Mouse (Mus musculus) heart, adult 2 months (tissue): ENCODE results near the gene Frmd5. TPM values are rescaled to one million over a fixed set of nuclear protein-coding genes. Genes with fewer than 3 reads are reported as not detected.

Experiments used
- DNase-seq, 2 experiments: peaks; one replicate each; pipeline ENCODE4 v3.0.0; 2021
- H3K27ac ChIP-seq: fragments of 200-600 bp; 2 replicates; pipeline ENCODE4 v1.8.1; 2022
- H3K27me3 ChIP-seq: fragments of 200-500 bp; 2 replicates; pipeline ENCODE4 v1.6.1; 2012; ENCODE audit warnings: mild to moderate bottlenecking, low read length, inconsistent platforms, mixed read lengths; ENCODE audit not compliant: control insufficient read depth, insufficient read depth
- H3K36me3 ChIP-seq: fragments of 200-500 bp; 2 replicates; pipeline ENCODE4 v1.6.1; 2012; ENCODE audit warnings: low read length, inconsistent platforms; ENCODE audit not compliant: control insufficient read depth, insufficient read depth
- H3K4me1 ChIP-seq: fragments of 200-500 bp; 2 replicates; pipeline ENCODE4 v1.6.1; 2011; ENCODE audit warnings: low read length; ENCODE audit not compliant: control insufficient read depth, insufficient read depth
- H3K4me3 ChIP-seq: fragments of 200-600 bp; 2 replicates; pipeline ENCODE4 v1.8.1; 2022
- H3K79me2 ChIP-seq: fragments of 200-500 bp; replicated peaks from 2 replicates; pipeline ENCODE4 v1.6.1; 2012; ENCODE audit warnings: mild to moderate bottlenecking, inconsistent platforms, low read length, moderate library complexity, mixed read lengths; ENCODE audit not compliant: control insufficient read depth, insufficient read depth
- H3K9ac ChIP-seq: fragments of 200-500 bp; 2 replicates; pipeline ENCODE4 v1.6.1; 2012; ENCODE audit warnings: low read depth, mild to moderate bottlenecking, control low read depth, inconsistent platforms, low read length, mixed read lengths
- CTCF ChIP-seq: fragments of 200-600 bp; IDR thresholded peaks from 2 replicates; pipeline ENCODE4 v1.8.1; 2022; ENCODE audit warnings: antibody characterized with exemption, mild to moderate bottlenecking, moderate library complexity
- EP300 ChIP-seq: fragments of 200-500 bp; IDR thresholded peaks from 2 replicates; pipeline ENCODE4 v1.6.1; 2011; ENCODE audit warnings: low read depth, low read length, control low read depth; ENCODE audit not compliant: insufficient read depth
- POLR2A ChIP-seq: fragments of 200-500 bp; IDR thresholded peaks from 2 replicates; pipeline ENCODE4 v1.6.1; 2011; ENCODE audit warnings: mild to moderate bottlenecking, low read depth, low read length, control low read depth; ENCODE audit not compliant: insufficient read depth
- WGBS: fragments of 180-500 bp; shearing (Covaris S2); methylation state at CpG from one replicate; pipeline ENCODE4 v1.1.7; 2018; 5-methylcytosine and 5-hydroxymethylcytosine counted together
- intact Hi-C: fragments of 180-260 bp; cut with DNase I; formaldehyde crosslinking; loops from one replicate; pipeline ENCODE4 v1.15.1; 2025
- polyA plus RNA-seq: library from polyadenylated mRNA; depleted of rRNA; stranded (reverse); fragments of >200 nt; gene quantifications from 2 replicates; pipeline ENCODE4 v1.2.3, GENCODE M21; 2012
- total RNA-seq, 2 experiments: library from RNA; stranded (reverse); gene quantifications; 2 replicates each; pipeline ENCODE4 v1.2.3; 2021

Gene Frmd5
- total and polyA plus RNA-seq, 3 experiments, result 124 to 245 (median 197) TPM

- intact Hi-C loops, result no loop called here
- H3K9ac ChIP-seq, result no peak overlapping the region
- peak in 1 of 2 experiments; percentile 9 for DNase-seq
- H3K79me2 ChIP-seq, result no peaks in the 10 kb centered on the region
- no peaks in the 10 kb centered on the region for H3K27me3 ChIP-seq
- 64% methylated on average over 13 of the region's 13 CpGs for WGBS
- no peak for TF ChIP-seq POLR2A
- no peak for TF ChIP-seq EP300
- no peak for TF ChIP-seq CTCF
- no peaks in the 10 kb centered on the region for H3K4me1 ChIP-seq
- no peaks in the 10 kb centered on the region for H3K36me3 ChIP-seq
- H3K27ac ChIP-seq, result peak overlapping the region; percentile 3; the same call in 1 of the 2 replicates
- H3K4me3 ChIP-seq, result no peak overlapping the region
Observed at GRCm38 (mm10) chr2:121621262-121622163, 185.4 kb downstream of the Frmd5 start.

GRCm38 (mm10) chr2:121620582-121621261 lies 186.2 kb downstream of the Frmd5 start:
- intact Hi-C loops, result no loop called here
- TF ChIP-seq EP300 (no peak), POLR2A (no peak), CTCF (no peak)
- Histone ChIP-seq H3K36me3 (no peaks in the 10 kb centered on the region), H3K4me1 (no peaks in the 10 kb centered on the region), H3K9ac (no peak overlapping the region), H3K27ac (no peak overlapping the region), H3K4me3 (no peak overlapping the region), H3K79me2 (no peaks in the 10 kb centered on the region), H3K27me3 (no peaks in the 10 kb centered on the region)
- 96% methylated on average over 7 of the region's 7 CpGs for WGBS
- DNase-seq, result no peak

GRCm38 (mm10) chr2:121615199-121615559 lies 191.7 kb downstream of the Frmd5 start:
- intact Hi-C loops, result no loop called here
- H3K79me2 ChIP-seq, result no peaks in the 10 kb centered on the region
- no peak for DNase-seq
- no peak for TF ChIP-seq POLR2A
- no peak for TF ChIP-seq CTCF
- no peak for TF ChIP-seq EP300
- no peaks in the 10 kb centered on the region; the same call in 1 of the 2 replicates for H3K4me1 ChIP-seq
- H3K36me3 ChIP-seq, result no peaks in the 10 kb centered on the region
- H3K4me3 ChIP-seq, result no peak overlapping the region
- WGBS, result 75% methylated on average over 7 of the region's 7 CpGs
- H3K9ac ChIP-seq, result no peak overlapping the region
- no peak overlapping the region for H3K27ac ChIP-seq
- no peaks in the 10 kb centered on the region for H3K27me3 ChIP-seq

GRCm38 (mm10) chr2:121614483-121615198 lies 192.2 kb downstream of the Frmd5 start:
- TF ChIP-seq CTCF, result no peak
- TF ChIP-seq EP300, result no peak
- no peak for TF ChIP-seq POLR2A
- Histone ChIP-seq H3K9ac (no peak overlapping the region), H3K36me3 (no peaks in the 10 kb centered on the region), H3K27me3 (no peaks in the 10 kb centered on the region), H3K4me3 (no peak overlapping the region), H3K79me2 (no peaks in the 10 kb centered on the region), H3K4me1 (no peaks in the 10 kb centered on the region; the same call in 1 of the 2 replicates), H3K27ac (no peak overlapping the region)
- DNase-seq, result peak in 1 of 2 experiments; percentile 39
- WGBS, result 53% methylated on average over 9 of the region's 9 CpGs
- intact Hi-C loops, result no loop called here

- WGBS, result 82% methylated on average over 5 of the region's 5 CpGs
- intact Hi-C loops, result no loop called here
- H3K4me1 ChIP-seq, result no peaks in the 10 kb centered on the region; the same call in 1 of the 2 replicates
- TF ChIP-seq EP300, result no peak
- TF ChIP-seq CTCF, result no peak
- TF ChIP-seq POLR2A, result no peak
- H3K4me3 ChIP-seq, result no peak overlapping the region
- no peaks in the 10 kb centered on the region for H3K36me3 ChIP-seq
- no peak overlapping the region for H3K27ac ChIP-seq
- no peak for DNase-seq
- no peaks in the 10 kb centered on the region for H3K79me2 ChIP-seq
- H3K27me3 ChIP-seq, result no peaks in the 10 kb centered on the region
- H3K9ac ChIP-seq, result no peak overlapping the region
Observed at GRCm38 (mm10) chr2:121612112-121612511, 194.8 kb downstream of the Frmd5 start.
